ENCODE assay signal across 9 mouse cellular contexts in the genomic region with DNA sequence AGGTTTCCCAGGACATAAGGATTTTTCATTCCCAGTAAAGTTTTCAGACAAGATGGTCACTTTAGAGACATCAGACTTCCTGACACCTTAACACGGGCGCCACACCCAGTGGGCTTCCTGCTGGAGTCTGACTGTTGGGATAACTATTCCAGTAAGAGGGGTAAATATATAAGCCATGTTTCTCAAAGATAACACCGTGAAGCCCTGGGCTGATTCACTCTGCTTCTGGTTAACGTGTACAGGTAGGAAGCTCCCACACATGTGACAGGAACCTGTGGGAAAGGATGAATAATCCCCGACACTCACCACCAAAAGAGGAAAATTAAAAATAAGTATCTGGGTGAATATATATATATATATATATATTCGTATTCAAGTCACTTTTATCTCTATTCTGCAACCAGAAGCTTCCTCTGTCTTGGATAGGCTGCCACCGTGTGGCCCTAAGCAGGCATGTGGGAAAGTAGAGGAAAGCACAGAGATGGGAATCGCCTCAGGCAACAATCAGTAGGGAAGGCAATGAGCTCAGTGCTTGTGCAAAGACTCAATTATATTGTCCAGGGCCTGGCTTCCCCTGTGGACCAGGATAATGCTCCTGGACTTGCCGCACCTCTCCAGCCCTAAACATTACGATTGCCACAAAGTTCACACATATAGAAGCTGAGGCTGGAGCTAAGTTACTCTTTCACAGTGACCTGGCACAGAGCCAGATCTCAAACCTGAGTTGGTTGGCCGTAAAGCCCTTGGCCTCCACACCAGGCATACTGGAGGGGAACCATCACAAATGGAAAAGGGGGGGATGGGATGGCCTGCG.
A peak's percentile ranks its signal among the peaks of the same experiment; 100 is the strongest.
DNase-seq lines count a peak whose midpoint lies in the region; ATAC-seq and TF ChIP-seq lines count a peak whose summit lies in the region.
"Had no signal": no experiment of that assay in that cellular context is flagged by ENCODE, and none has a peak within 500 bp of the region (broad histone marks: within the 10 kb centered on the region; RNA-seq: fewer than 3 reads in every experiment).

No protein-coding gene starts in this region.

- no peak overlapping the region for H3K4me2 ChIP-seq in heart, embryonic 11.5 days
- H3K4me2 ChIP-seq in kidney, embryonic 14.5 days (replicated peaks; ENCODE audit: low read depth, low read length), result no peak overlapping the region
- no peak overlapping the region for H3K4me2 ChIP-seq in limb, embryonic 11.5 days (ENCODE audit: low read depth, severe bottlenecking)

- H3K27me3 ChIP-seq in spleen, adult 2 months (ENCODE audit: control insufficient read depth, insufficient read depth, low read length), result no peaks in the 10 kb centered on the region
- no peaks in the 10 kb centered on the region for H3K27me3 ChIP-seq in heart, embryonic 11.5 days (ENCODE audit: control insufficient read depth, insufficient read depth, low read length)
- no peaks in the 10 kb centered on the region for H3K27me3 ChIP-seq in kidney, embryonic 14.5 days (ENCODE audit: control insufficient read depth, insufficient read depth, low read length)
- no peaks in the 10 kb centered on the region for H3K27me3 ChIP-seq in limb, embryonic 11.5 days (ENCODE audit: control insufficient read depth, insufficient read depth, low read length)

- ATAC-seq in heart, embryonic 11.5 days (replicated peaks; ENCODE audit: insufficient number of reproducible peaks, low FRiP score, low TSS enrichment), result 0 out of 2 replicates have a peak, but pooled peaks have one; percentile 18
- peak; percentile 80 for ATAC-seq in kidney, embryonic 14.5 days (ENCODE audit: low FRiP score, low TSS enrichment)
- ATAC-seq in limb, embryonic 11.5 days (ENCODE audit: insufficient number of reproducible peaks, low FRiP score, low TSS enrichment, low read depth), result peak; percentile 72

- DNase-seq in spleen, adult 2 months (ENCODE audit: low read depth in 1 of 2, low spot score in 2 of 2), result no peak
- no peak for DNase-seq in spleen, adult 12 weeks (ENCODE audit: low spot score)
- peak; percentile 81 for DNase-seq in limb, embryonic 11.5 days (ENCODE audit: low spot score)
- peak; percentile 60 for DNase-seq in neural tube, embryonic 10.5 days (ENCODE audit: extremely low spot score, low spot score)
- DNase-seq in thymus, postnatal 0 days (ENCODE audit: low spot score), result peak; percentile 54

- no peak overlapping the region for H3K27ac ChIP-seq in spleen, adult 2 months (ENCODE audit: insufficient read depth, low read length)
- no peak overlapping the region for H3K27ac ChIP-seq in embryonic fibroblast, embryonic 13.5 days (ENCODE audit: insufficient read depth, low read length)
- no peak overlapping the region for H3K27ac ChIP-seq in heart, embryonic 11.5 days (ENCODE audit: low read depth, low read length)
- no peak overlapping the region for H3K27ac ChIP-seq in kidney, embryonic 14.5 days (ENCODE audit: low read depth, low read length)
- peak overlapping the region; percentile 45; the same call in 1 of the 2 replicates for H3K27ac ChIP-seq in limb, embryonic 11.5 days (replicated peaks; ENCODE audit: low read depth, low read length)

- H3K36me3 ChIP-seq in spleen, adult 2 months (ENCODE audit: control insufficient read depth, insufficient read depth, low read length), result no peaks in the 10 kb centered on the region
- H3K36me3 ChIP-seq in heart, embryonic 11.5 days (ENCODE audit: control insufficient read depth, insufficient read depth, low read length), result no peaks in the 10 kb centered on the region
- no peaks in the 10 kb centered on the region for H3K36me3 ChIP-seq in kidney, embryonic 14.5 days (ENCODE audit: control insufficient read depth, insufficient read depth, low read length)
- H3K36me3 ChIP-seq in limb, embryonic 11.5 days (ENCODE audit: control insufficient read depth, insufficient read depth, low read length), result no peaks in the 10 kb centered on the region
- H3K36me3 ChIP-seq: G1E had no signal

- TF ChIP-seq CTCF in spleen, adult 2 months (IDR thresholded peaks at IDR 0.05; ENCODE audit: extremely low read depth, insufficient read depth, insufficient read length, insufficient replicate concordance), result peak; percentile 25; the same call in 1 of the 2 replicates
- peak; percentile 63; the same call in 1 of the 2 replicates for TF ChIP-seq CTCF in embryonic fibroblast, embryonic 13.5 days (IDR thresholded peaks at IDR 0.05; ENCODE audit: borderline replicate concordance, insufficient read depth, low read length)

- no peak overlapping the region for H3K9ac ChIP-seq in heart, embryonic 11.5 days (ENCODE audit: low read depth, low read length)
- no peak overlapping the region for H3K9ac ChIP-seq in kidney, embryonic 14.5 days (ENCODE audit: low read depth, low read length)
- H3K9ac ChIP-seq in limb, embryonic 11.5 days (ENCODE audit: low read length), result no peak overlapping the region

- WGBS in spleen, adult 2 months, result 55% methylated on average over 12 of the region's 12 CpGs
- 46% methylated on average over 12 of the region's 12 CpGs for WGBS in heart, embryonic 11.5 days (ENCODE audit: insufficient replicate concordance)
- 42% methylated on average over 12 of the region's 12 CpGs for WGBS in kidney, embryonic 14.5 days
- WGBS in limb, embryonic 11.5 days, result 48% methylated on average over 12 of the region's 12 CpGs

- no peaks in the 10 kb centered on the region for H3K4me1 ChIP-seq in spleen, adult 2 months (ENCODE audit: control insufficient read depth, insufficient read depth, insufficient read length)
- peaks cover 5% of the 10 kb centered on the region; the same call in 1 of the 2 replicates for H3K4me1 ChIP-seq in embryonic fibroblast, embryonic 13.5 days (ENCODE audit: control insufficient read depth, insufficient read depth, low read length)
- peaks cover 17% of the 10 kb centered on the region for H3K4me1 ChIP-seq in heart, embryonic 11.5 days (ENCODE audit: control insufficient read depth, insufficient read depth, low read length)
- H3K4me1 ChIP-seq in kidney, embryonic 14.5 days (ENCODE audit: control insufficient read depth, insufficient read depth, low read length), result peaks cover 12% of the 10 kb centered on the region; the same call in 1 of the 2 replicates
- H3K4me1 ChIP-seq in limb, embryonic 11.5 days (ENCODE audit: control insufficient read depth, insufficient read depth, low read length), result peaks cover 25% of the 10 kb centered on the region

- no peaks in the 10 kb centered on the region for H3K9me3 ChIP-seq in heart, embryonic 11.5 days (replicated peaks; ENCODE audit: control insufficient read depth, low read length)
- no peaks in the 10 kb centered on the region for H3K9me3 ChIP-seq in kidney, embryonic 14.5 days (ENCODE audit: control insufficient read depth, low read length)
- H3K9me3 ChIP-seq in limb, embryonic 11.5 days (ENCODE audit: control insufficient read depth, low read length), result no peaks in the 10 kb centered on the region

- no peak overlapping the region for H3K4me3 ChIP-seq in spleen, adult 2 months (ENCODE audit: extremely low read depth, insufficient read depth, insufficient read length)
- no peak overlapping the region for H3K4me3 ChIP-seq in embryonic fibroblast, embryonic 13.5 days (ENCODE audit: insufficient read depth, low read length)
- H3K4me3 ChIP-seq in heart, embryonic 11.5 days (ENCODE audit: low read depth, low read length), result no peak overlapping the region
- H3K4me3 ChIP-seq in kidney, embryonic 14.5 days (ENCODE audit: low read length), result no peak overlapping the region
- no peak overlapping the region for H3K4me3 ChIP-seq in limb, embryonic 11.5 days (ENCODE audit: low read depth, low read length)

- no peak for TF ChIP-seq POLR2A in spleen, adult 2 months (IDR thresholded peaks at IDR 0.05; ENCODE audit: low read depth, low read length)
- TF ChIP-seq POLR2A in embryonic fibroblast, embryonic 13.5 days (IDR thresholded peaks at IDR 0.05; ENCODE audit: low read depth, low read length), result no peak

Comparison
In these comparisons a context has a peak if more than half of its experiments do, and no peak if none do; other contexts are left out.
1. DNase-seq: peak in limb, embryonic 11.5 days (single experiment), neural tube, embryonic 10.5 days (single experiment) and thymus, postnatal 0 days (single experiment); none in spleen, adult 2 months (0 of 2) and spleen, adult 12 weeks (single experiment).
2. ATAC-seq: peak in every context shown above with its lines; median percentile 80 in kidney, embryonic 14.5 days; 72 in limb, embryonic 11.5 days; 18 in heart, embryonic 11.5 days.